Mouse (Mus musculus) forebrain, embryonic 12.5 days (tissue): Measurements from ENCODE around the gene Tmem39a. TPM values are rescaled to one million over a fixed set of nuclear protein-coding genes. Genes with fewer than 3 reads are reported as not detected.

Source experiments
- ATAC-seq: fragments of 200-750 bp; cut with Nextera tagmentation; 2 replicates; pipeline ENCODE4 v1.8.0; 2017; ENCODE audit warnings: moderate TSS enrichment; ENCODE audit not compliant: low FRiP score
- H3K27ac ChIP-seq: fragments of 300-500 bp; sonication (generic); 2 replicates; pipeline ENCODE4 v1.5.1; 2016; ENCODE audit warnings: mild to moderate bottlenecking
- H3K27me3 ChIP-seq: fragments of 300-500 bp; sonication (generic); 2 replicates; pipeline ENCODE4 v1.6.1; 2016; ENCODE audit warnings: mild to moderate bottlenecking
- H3K36me3 ChIP-seq: fragments of 300-500 bp; sonication (generic); replicated peaks from 2 replicates; pipeline ENCODE4 v1.6.1; 2016; ENCODE audit warnings: mild to moderate bottlenecking
- H3K4me1 ChIP-seq: fragments of 300-500 bp; sonication (generic); 2 replicates; pipeline ENCODE4 v1.6.1; 2016
- H3K4me2 ChIP-seq: fragments of 300-500 bp; sonication (generic); 2 replicates; pipeline ENCODE4 v1.6.1; 2016; ENCODE audit warnings: mild to moderate bottlenecking, moderate library complexity
- H3K4me3 ChIP-seq: fragments of 300-500 bp; sonication (generic); replicated peaks from 2 replicates; pipeline ENCODE4 v1.5.1; 2016; ENCODE audit warnings: mild to moderate bottlenecking
- H3K9ac ChIP-seq: fragments of 300-500 bp; sonication (generic); 2 replicates; pipeline ENCODE4 v1.6.1; 2016; ENCODE audit warnings: mild to moderate bottlenecking
- H3K9me3 ChIP-seq: fragments of 300-500 bp; sonication (generic); 2 replicates; pipeline ENCODE4 v1.6.1; 2016
- WGBS: fragments of 180-500 bp; shearing (Covaris S2); methylation state at CpG from one replicate; pipeline ENCODE4 v1.1.7; 2016; 5-methylcytosine and 5-hydroxymethylcytosine counted together
- polyA plus RNA-seq: library from polyadenylated mRNA; unstranded; fragments of >200 nt; fragmentation: Nextera tagmentation; extraction: Ambion mirVana; gene quantifications from 2 replicates; pipeline ENCODE4 v1.2.1, GENCODE M21; 2016

Tmem39a gene
- polyA plus RNA-seq = 57.4 and 70.5 TPM in 2 replicates

DNA sequence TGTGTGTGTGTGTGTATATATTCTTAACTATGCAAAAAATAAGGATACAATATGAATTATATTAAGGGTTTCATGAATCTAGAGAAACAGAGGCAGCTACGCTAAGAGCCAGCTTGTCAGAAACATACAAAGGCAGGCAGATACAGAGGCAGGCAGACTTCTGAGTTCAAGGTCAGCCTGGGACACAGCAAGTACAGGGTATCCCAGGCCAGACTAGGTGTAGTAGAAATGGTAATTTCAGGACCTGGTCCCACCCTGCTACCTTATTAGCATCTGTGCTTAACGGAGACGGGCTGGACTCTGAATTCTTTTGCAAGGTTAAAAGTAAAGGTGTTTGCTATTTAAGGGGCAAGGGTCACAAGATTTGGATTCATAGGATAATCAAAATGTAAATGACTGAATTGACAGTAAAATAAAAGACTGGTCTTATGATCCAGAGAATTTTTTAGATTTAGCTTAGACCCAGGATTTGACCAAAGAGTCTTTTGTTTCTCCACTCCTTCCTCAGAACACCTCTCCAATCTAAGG is at the start of gene Tmem39a:
Tmem39a (plus strand) TSS at position 478 of the 528 bp plus-strand sequence.
- 88% methylated on average over 3 of the region's 3 CpGs for WGBS
- H3K4me2 ChIP-seq = no peak within 1 kb of the TSS
- no peaks in the 10 kb centered on the region for H3K9me3 ChIP-seq
- H3K9ac ChIP-seq = no peak within 1 kb of the TSS
- H3K4me3 ChIP-seq = no peak within 1 kb of the TSS
- no peaks in the 10 kb centered on the region for H3K36me3 ChIP-seq
- peaks cover 2% of the 10 kb centered on the region for H3K4me1 ChIP-seq
- H3K27ac ChIP-seq = no peak within 1 kb of the TSS
- peaks cover 42% of the 10 kb centered on the region for H3K27me3 ChIP-seq
- no peak for ATAC-seq

DNA sequence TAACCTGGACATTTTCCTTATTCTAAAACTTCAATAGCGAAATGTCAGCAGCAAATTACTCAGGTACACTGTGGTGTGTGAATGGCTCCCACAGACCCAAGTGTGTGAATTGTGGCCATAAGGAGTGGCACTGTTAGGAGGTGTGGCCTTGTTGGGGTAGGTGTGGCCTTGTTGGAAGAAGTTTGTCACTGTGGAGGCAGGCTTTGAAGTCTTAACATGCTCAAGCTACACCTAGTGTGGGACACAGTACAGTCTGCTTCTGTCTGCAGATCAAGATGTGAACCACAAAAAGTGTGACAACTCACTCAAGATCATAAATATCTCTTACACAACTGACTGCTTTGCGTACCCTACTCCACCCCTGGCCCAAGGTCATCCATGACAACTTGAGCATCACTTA is 47.7 kb upstream of the Tmem39a start:
- no peaks in the 10 kb centered on the region for H3K4me1 ChIP-seq
- H3K4me2 ChIP-seq = no peak overlapping the region
- ATAC-seq = no peak
- 96% methylated on average over 2 of the region's 2 CpGs for WGBS
- H3K9ac ChIP-seq = no peak overlapping the region
- H3K4me3 ChIP-seq = no peak overlapping the region
- no peaks in the 10 kb centered on the region for H3K27me3 ChIP-seq
- no peaks in the 10 kb centered on the region for H3K9me3 ChIP-seq
- no peak overlapping the region for H3K27ac ChIP-seq
- peaks cover 61% of the 10 kb centered on the region for H3K36me3 ChIP-seq

DNA sequence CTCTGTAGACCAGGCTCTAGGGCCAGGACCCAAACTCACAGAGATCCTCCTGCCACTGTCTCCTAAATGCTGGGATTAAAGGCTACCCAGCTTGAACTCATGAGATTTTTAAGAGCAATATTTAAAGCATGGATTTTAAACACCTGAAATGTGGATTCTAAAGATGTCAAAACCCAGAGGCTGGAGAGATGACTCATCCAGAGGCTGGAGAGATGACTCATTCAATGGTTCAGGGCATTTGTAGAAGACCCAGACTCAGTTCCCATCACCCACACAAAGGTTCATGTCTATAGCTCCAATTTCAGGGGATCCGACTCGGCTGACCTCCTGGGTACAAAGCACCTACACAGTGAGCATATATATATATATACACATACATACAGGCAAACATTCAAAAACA is 39.4 kb upstream of the Tmem39a start:
- no peak overlapping the region for H3K9ac ChIP-seq
- no peak for ATAC-seq
- no peak overlapping the region for H3K4me2 ChIP-seq
- 93% methylated on average over 2 of the region's 2 CpGs for WGBS
- no peak overlapping the region for H3K27ac ChIP-seq
- H3K4me1 ChIP-seq = peaks cover 18% of the 10 kb centered on the region
- H3K36me3 ChIP-seq = peaks cover 36% of the 10 kb centered on the region
- H3K27me3 ChIP-seq = no peaks in the 10 kb centered on the region
- H3K4me3 ChIP-seq = no peak overlapping the region
- H3K9me3 ChIP-seq = no peaks in the 10 kb centered on the region

DNA sequence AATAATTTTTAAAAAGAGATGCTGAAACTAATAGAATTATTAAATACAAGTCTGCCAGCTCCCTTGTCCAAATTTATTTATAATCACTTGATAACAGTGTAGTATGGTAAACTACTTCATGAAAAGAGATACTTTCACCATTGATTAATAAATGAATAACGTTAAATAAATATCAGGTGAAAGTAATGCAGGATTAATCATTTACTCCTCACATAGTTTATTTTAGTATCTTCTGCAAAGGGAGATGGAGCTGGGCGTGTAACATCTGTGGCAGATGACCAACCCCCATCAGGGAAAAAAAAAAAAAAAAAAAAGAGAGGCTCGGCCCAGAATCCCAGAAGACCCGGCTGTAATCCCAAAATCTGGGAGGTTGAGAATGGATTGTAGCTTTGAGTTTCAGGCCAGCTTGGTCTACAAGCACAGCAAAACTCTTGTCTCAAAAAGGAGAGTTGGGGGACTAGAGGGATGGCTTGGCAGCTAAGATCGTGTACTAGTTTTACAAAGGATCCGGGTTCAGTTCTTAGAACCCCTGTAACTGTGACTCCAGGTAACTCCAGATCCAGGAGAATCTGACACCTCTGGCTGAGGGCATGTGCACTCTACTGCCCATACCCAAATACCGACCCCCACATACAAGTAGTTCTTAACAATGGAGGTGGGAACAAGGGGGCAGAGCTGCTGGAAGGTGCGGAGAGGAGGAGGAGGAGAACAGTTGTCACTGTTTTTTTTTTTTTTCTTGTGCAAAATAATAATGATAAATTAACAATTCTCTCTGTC is 37.1 kb upstream of the Tmem39a start:
- no peak overlapping the region for H3K27ac ChIP-seq
- H3K36me3 ChIP-seq = peaks cover 42% of the 10 kb centered on the region
- H3K9me3 ChIP-seq = no peaks in the 10 kb centered on the region

DNA sequence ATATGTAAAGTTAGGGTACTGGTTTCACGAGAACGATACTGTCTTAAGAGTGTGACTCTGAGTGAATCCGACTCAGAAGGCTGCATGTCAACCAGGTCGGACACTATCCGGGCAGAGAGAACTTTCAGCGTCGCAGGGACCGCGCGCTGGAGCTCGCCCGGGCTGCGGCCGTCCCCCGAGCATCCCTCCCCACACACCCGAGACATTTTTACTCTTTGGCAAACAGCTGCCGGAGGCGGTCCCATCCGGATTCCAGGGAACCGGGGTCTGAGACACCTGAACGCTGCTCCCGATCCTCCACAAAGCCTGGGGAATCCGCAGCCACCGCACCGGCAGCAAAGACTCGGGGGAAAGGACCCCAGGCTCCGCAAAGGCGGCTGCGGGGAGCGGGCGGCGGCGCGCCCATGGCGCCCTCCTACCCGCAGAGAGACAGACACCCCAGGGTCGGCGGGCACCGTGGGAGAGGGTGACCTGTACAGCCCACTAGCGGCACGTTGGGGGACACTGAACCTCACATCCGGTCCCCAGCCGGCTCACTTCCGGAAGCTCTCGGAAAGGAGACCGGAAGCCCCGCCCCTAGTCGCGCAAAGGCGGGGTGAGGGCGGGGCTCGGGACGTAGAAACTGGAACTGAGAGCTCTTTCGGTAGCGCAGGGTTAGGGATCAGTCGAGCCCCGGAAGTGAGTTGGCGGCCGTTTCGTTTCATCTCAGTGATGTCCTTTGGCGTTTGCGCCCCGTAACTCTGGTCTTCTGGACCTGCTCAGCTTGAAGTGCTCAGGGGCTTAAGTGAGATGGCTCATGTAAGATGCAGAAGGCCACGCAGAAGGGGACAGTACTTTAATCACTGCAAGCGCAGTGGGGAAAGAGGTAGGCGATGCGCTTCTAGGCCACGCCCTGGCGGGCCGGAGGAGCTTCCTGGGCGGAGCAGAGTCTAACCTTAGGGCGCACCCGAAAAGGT is 36.1 kb upstream of the Tmem39a start, which contains the start of gene Timmdc1:
Timmdc1 (minus strand) TSS at position 535 of the 956 bp plus-strand sequence.
- peak within 1 kb of the TSS; percentile 95 for H3K27ac ChIP-seq
- peak within 1 kb of the TSS; percentile 93 for H3K4me3 ChIP-seq
- ATAC-seq = peak; percentile 98
- H3K9me3 ChIP-seq = no peaks in the 10 kb centered on the region
- H3K27me3 ChIP-seq = no peaks in the 10 kb centered on the region
- peak within 1 kb of the TSS; percentile 60 for H3K4me2 ChIP-seq
- peak within 1 kb of the TSS; percentile 84 for H3K9ac ChIP-seq
- WGBS = under 1% methylated on average over 70 of the region's 73 CpGs
- peaks cover 18% of the 10 kb centered on the region for H3K4me1 ChIP-seq
- H3K36me3 ChIP-seq = peaks cover 46% of the 10 kb centered on the region

More for the DNA sequence above, 37.1 kb upstream of the Tmem39a start:
- 35% methylated on average over 8 of the region's 8 CpGs for WGBS
- H3K27me3 ChIP-seq = no peaks in the 10 kb centered on the region
- H3K9ac ChIP-seq = peak overlapping the region; percentile 48
- peak overlapping the region; percentile 93 for H3K4me3 ChIP-seq
- H3K4me2 ChIP-seq = peak overlapping the region; percentile 60
- no peak for ATAC-seq
- peaks cover 18% of the 10 kb centered on the region for H3K4me1 ChIP-seq

DNA sequence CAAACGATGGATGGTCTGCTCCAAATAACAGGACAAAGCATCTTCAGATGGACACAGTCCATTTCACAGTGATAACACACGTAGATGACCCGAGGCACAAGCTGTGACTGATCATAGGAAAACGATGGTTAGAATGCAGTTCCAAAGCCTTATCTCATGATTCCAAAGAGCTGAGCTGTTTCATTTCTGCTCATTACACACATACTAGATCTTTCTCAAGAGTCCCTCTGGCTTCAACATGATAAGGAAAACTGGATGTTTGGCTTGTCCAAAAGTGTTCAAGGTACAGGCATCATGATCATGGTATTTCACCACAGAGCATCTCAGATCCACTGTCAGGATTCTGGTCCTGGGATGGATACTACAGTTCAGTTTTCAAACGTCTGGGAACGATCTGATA is 32.2 kb upstream of the Tmem39a start:
- Histone ChIP-seq H3K9ac (no peak overlapping the region), H3K4me2 (no peak overlapping the region), H3K27ac (no peak overlapping the region), H3K4me3 (no peak overlapping the region), H3K4me1 (peaks cover 12% of the 10 kb centered on the region), H3K9me3 (no peaks in the 10 kb centered on the region), H3K27me3 (no peaks in the 10 kb centered on the region), H3K36me3 (peaks cover 70% of the 10 kb centered on the region)
- no peak for ATAC-seq
- WGBS = 92% methylated on average over 6 of the region's 6 CpGs

DNA sequence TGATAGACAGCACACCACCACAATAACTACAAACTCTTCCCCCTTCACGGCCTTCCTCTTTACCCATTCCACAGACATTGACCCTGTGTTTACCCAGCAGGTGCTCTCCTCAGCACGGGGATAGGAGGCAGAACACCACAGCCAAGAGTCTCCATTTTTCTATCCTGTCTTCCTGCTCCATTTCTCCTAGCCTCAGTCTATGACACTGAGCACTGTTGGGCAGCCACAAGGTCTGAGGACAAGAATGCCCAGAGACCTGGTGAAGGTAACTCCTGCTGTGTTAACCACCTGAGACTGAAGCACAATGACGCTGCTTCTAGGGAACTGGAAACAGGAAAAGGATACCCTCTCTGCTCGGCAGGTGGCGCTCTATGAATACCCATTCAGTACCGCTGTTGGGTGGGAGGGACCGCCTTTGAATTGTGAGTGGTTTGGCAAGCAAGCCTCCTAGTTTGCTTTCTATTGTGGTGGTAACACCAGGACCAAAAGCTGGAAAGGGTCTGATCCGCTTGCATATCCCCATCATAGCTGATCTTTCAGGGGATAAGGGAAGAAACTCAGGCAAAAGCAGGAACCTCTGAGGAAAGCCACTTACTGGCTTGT is 21.9 kb upstream of the Tmem39a start:
- Histone ChIP-seq H3K27ac (no peak overlapping the region), H3K27me3 (no peaks in the 10 kb centered on the region), H3K4me2 (no peak overlapping the region), H3K4me3 (no peak overlapping the region), H3K4me1 (no peaks in the 10 kb centered on the region), H3K9me3 (no peaks in the 10 kb centered on the region), H3K36me3 (peaks cover 92% of the 10 kb centered on the region), H3K9ac (no peak overlapping the region)
- ATAC-seq = peak; percentile 53; the same call in 1 of the 2 replicates
- 44% methylated on average over 8 of the region's 8 CpGs for WGBS

DNA sequence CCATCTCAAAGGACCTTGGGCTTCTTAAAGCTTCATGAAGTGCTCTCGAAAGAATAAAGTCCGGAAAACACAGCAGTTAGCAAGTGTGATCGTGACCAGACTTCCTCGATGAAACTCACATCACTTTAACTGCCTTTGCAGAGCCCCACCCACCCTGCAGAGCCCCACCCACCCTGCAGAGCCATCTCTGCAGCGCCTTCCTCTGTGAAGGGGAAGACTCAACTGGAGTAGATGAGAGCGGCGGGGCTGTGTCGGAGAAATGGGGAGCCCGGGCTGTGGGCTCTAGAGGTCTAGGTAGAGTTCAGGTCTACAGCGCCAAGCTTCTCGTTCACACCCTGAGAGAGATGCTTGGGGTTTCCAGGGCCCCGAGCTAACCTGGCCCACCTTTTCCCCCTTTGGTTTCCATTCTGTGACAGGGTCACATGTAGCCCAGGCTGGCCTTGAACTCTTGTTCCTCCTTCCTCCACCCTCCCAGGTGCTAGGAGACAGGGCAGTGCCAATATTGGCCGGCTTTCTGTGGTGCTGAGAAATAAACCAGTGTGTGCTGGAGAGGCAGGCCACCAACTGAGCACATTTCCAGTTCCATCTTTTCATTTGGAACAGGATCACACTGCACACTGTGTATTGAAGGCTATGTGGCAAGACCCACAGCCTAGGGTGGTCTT is 19.6 kb upstream of the Tmem39a start:
- no peak overlapping the region for H3K27ac ChIP-seq
- no peak overlapping the region for H3K9ac ChIP-seq
- H3K36me3 ChIP-seq = peaks cover 91% of the 10 kb centered on the region
- H3K4me3 ChIP-seq = no peak overlapping the region
- no peak overlapping the region for H3K4me2 ChIP-seq
- no peaks in the 10 kb centered on the region for H3K4me1 ChIP-seq
- H3K9me3 ChIP-seq = no peaks in the 10 kb centered on the region
- no peak for ATAC-seq
- no peaks in the 10 kb centered on the region for H3K27me3 ChIP-seq
- WGBS = 93% methylated on average over 13 of the region's 13 CpGs

DNA sequence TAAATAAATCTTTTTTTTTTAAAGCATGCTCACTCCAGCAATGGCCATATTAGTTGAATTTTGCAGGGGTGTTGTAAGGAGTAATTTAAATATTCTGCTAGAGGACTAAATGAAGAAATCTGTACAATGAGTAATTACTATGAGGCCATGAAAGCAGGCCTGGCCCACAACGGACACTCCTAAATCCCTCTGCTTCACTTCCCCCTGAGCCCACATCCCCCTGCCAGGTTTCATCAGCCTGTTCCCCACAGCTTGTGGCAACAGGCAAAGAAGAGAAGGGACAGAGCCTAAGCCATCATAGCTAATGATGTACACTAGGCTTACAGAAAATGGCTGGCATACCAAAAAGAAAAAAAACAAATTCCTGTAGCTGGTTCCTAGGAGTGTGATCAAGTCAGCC is 10.5 kb upstream of the Tmem39a start:
- Histone ChIP-seq H3K4me3 (no peak overlapping the region), H3K36me3 (peaks cover 38% of the 10 kb centered on the region), H3K27ac (no peak overlapping the region), H3K27me3 (peaks cover 15% of the 10 kb centered on the region), H3K9me3 (no peaks in the 10 kb centered on the region), H3K4me1 (peaks cover 17% of the 10 kb centered on the region), H3K9ac (no peak overlapping the region), H3K4me2 (peak overlapping the region; percentile 68; the same call in 1 of the 2 replicates)
- WGBS = 82% methylated on average over 1 of the region's 1 CpGs
- no peak for ATAC-seq

DNA sequence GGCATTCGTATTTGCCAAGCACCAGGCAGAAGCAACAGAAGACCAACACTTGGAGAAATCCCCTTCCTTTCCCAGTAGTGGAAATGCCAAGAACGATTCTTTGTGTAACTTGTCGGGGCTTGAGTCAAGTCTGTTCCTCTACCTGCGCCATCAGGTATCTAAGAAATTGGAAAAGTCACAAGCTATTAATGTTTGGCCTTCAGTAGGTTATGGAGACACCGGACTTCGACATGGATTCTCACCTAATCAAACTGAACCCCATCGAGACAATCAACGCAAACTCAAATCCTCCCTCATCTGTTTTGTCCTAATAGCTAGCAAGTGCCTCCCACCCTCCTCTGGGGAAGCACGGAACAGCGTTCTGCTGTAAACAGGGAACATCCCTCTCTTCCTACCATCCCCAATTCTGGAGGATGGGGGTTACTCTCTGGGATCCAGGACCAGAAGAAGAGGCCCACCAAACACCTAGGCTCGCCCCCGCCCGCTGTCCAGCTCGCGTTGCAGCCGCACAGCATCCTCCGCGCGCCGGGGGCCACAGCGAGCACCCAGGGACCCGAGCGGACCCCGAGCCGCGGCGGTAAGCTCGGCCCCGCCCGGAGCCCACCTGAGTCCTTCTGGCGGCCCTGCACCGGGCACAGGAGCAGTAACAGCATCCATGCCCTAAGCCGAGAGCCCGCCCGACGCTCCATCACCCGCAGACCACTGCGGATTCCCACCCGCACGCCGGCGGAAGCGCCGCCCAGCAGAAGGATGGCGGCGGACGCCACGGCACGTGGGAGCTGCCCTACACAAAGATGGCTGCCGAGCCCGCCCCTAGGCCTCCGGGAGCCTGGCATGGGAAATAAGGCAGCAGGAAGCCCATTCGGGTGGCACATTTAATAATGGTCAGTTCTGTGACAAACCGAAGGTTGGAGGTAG is 8.8 kb upstream of the Tmem39a start, which contains the start of gene Poglut1:
Poglut1 (minus strand) TSS at position 780 of the 918 bp plus-strand sequence.
- Histone ChIP-seq H3K9me3 (no peaks in the 10 kb centered on the region), H3K27ac (peak within 1 kb of the TSS; percentile 71), H3K36me3 (peaks cover 26% of the 10 kb centered on the region), H3K4me3 (peak within 1 kb of the TSS; percentile 91), H3K4me2 (peak within 1 kb of the TSS; percentile 68), H3K27me3 (peaks cover 25% of the 10 kb centered on the region), H3K4me1 (peaks cover 17% of the 10 kb centered on the region), H3K9ac (peak within 1 kb of the TSS; percentile 94)
- WGBS = 1% methylated on average over 54 of the region's 54 CpGs
- peak; percentile 95 for ATAC-seq
